Mouse (Mus musculus) liver, adult 2 months (tissue): ENCODE data around the gene Gm44965. TPM values are rescaled to one million over a fixed set of nuclear protein-coding genes. Genes with fewer than 3 reads are reported as not detected.

Experiments
- DNase-seq: peaks from one replicate; pipeline ENCODE4 v3.0.0-alpha.2; 2011; ENCODE audit warnings: low read depth, low spot score; ENCODE audit errors: extremely low read depth
- H3K27ac ChIP-seq: fragments of 200-500 bp; replicated peaks from 2 replicates; pipeline ENCODE4 v1.5.1; 2012; ENCODE audit warnings: low read depth, mild to moderate bottlenecking, control low read depth, inconsistent platforms, low read length; ENCODE audit not compliant: insufficient read depth
- H3K27me3 ChIP-seq: fragments of 200-500 bp; 2 replicates; pipeline ENCODE4 v1.6.1; 2012; ENCODE audit warnings: mild to moderate bottlenecking, moderate library complexity, low read length, inconsistent platforms; ENCODE audit not compliant: control insufficient read depth, insufficient read depth
- H3K36me3 ChIP-seq: fragments of 200-500 bp; 2 replicates; pipeline ENCODE4 v1.6.1; 2012; ENCODE audit warnings: low read length, inconsistent platforms; ENCODE audit not compliant: control insufficient read depth, insufficient read depth
- H3K4me1 ChIP-seq: fragments of 200-500 bp; 2 replicates; pipeline ENCODE4 v1.6.1; 2011; ENCODE audit warnings: low read length; ENCODE audit not compliant: control insufficient read depth, insufficient read depth
- H3K4me3 ChIP-seq: fragments of 200-500 bp; 2 replicates; pipeline ENCODE4 v1.5.1; 2011; ENCODE audit warnings: low read depth, mild to moderate bottlenecking, control low read depth, low read length, moderate library complexity; ENCODE audit not compliant: insufficient read depth
- H3K79me2 ChIP-seq: fragments of 200-500 bp; 2 replicates; pipeline ENCODE4 v1.6.1; 2012; ENCODE audit warnings: inconsistent platforms, mild to moderate bottlenecking, low read length, moderate library complexity; ENCODE audit not compliant: control insufficient read depth, insufficient read depth
- H3K9ac ChIP-seq: fragments of 200-500 bp; 2 replicates; pipeline ENCODE4 v1.6.1; 2012; ENCODE audit warnings: low read depth, mild to moderate bottlenecking, control low read depth, inconsistent platforms, low read length
- CTCF ChIP-seq: fragments of 200-500 bp; IDR thresholded peaks from 2 replicates; pipeline ENCODE4 v1.5.1; 2011; ENCODE audit warnings: low read depth, low read length, control low read depth
- POLR2A ChIP-seq: fragments of 200-500 bp; IDR thresholded peaks from 2 replicates; pipeline ENCODE4 v1.6.1; 2011; ENCODE audit warnings: low read length, control low read depth; ENCODE audit not compliant: insufficient read depth; ENCODE audit errors: extremely low read depth
- WGBS: fragments of 180-500 bp; shearing (Covaris S2); methylation state at CpG from one replicate; pipeline ENCODE4 v1.1.7; 2018; 5-methylcytosine and 5-hydroxymethylcytosine counted together
- polyA plus RNA-seq: library from polyadenylated mRNA; depleted of rRNA; stranded (reverse); fragments of >200 nt; gene quantifications from 2 replicates; pipeline ENCODE4 v1.2.3, GENCODE M21; 2012; rRNA removed
- total RNA-seq: library from RNA; depleted of rRNA; stranded (reverse); fragments of >200 nt; gene quantifications from 2 replicates; pipeline ENCODE4 v1.2.3, GENCODE M21; 2014; rRNA removed

Gene Gm44965
- total RNA-seq (not detected in 2 replicates), polyA plus RNA-seq (not detected in 2 replicates)

DNA sequence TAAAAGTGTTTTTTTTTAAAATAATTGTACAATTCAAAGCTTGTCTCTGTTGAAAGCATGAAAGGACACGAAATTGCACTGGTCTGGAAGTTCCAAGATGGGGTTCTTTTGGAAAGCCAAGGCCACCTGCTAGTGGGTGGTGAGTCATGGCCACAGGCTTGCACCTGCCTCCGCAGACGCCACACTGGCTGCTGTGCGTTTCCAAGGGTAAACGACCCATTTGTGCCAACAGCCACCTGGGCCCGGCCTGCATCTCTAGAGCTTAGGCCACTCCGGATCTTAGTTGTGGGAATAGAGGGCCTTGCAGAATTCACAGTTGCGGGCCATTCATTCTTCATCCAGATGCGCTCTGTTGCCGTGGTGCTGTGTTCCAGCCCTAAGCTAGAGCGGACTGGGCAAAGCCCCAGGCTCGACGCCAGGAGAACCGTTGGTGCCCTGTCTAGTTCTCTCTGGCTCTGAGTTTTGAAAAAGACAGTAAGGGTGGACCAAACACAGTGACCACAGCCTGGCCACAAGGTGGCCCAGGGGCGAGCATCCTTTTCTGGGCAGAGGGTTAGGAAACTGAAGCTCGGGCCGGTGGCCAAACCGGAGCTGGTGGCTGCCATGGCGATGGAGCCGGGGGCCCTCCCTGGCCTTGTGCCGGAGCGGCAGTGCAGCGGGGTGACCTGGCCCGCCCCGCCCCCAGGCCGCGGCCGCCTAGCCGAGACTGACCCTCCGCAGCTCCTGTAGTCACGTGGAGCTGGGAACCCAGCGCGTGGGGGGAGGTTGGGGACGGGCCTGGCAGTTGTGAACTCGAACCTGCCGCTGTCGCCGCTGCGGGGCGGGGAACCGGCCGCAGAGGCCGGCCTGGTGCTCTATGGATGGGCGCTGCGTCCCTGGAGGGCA, at the start of gene Gm44965, which contains the start of gene Repin1:
Gm44965 (plus strand) TSS at position 784 of the 885 bp plus-strand sequence.
Repin1 (plus strand) TSS at position 726 of the 885 bp plus-strand sequence.
- Histone ChIP-seq H3K79me2 (peaks cover 36% of the 10 kb centered on the region), H3K27me3 (no peaks in the 10 kb centered on the region), H3K27ac (peak within 1 kb of the TSS; percentile 99), H3K4me3 (peak within 1 kb of the TSS; percentile 96), H3K36me3 (peaks cover 23% of the 10 kb centered on the region), H3K9ac (peak within 1 kb of the TSS; percentile 99), H3K4me1 (peaks cover 29% of the 10 kb centered on the region)
- WGBS = 3% methylated on average over 45 of the region's 45 CpGs
- DNase-seq = peak; percentile 89
- peak; percentile 68 for TF ChIP-seq CTCF
- TF ChIP-seq POLR2A = peak; percentile 84

DNA sequence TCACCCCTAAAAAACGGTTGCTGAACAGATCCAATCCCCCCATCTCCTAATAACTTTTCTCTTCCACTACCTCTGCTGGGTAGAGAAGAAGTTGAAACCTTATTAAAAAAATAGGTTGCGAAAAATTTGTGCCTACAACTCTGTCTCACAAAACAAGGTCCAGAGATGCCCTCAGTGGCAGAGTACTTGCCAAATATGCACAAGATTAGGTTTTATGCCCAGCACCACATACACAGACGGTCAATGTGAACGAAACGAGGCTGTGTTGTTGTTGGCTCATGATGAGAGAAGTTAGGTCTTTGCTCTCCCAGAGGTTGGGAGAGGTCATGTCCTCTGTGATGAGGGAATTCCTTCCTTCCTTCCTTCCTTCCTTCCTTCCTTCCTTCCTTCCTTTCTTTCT, 48.5 kb upstream of the Gm44965 start:
- Histone ChIP-seq H3K4me1 (peaks cover 52% of the 10 kb centered on the region), H3K36me3 (no peaks in the 10 kb centered on the region), H3K79me2 (no peaks in the 10 kb centered on the region), H3K9ac (no peak overlapping the region), H3K27ac (peak overlapping the region; percentile 22; the same call in 1 of the 2 replicates), H3K27me3 (no peaks in the 10 kb centered on the region), H3K4me3 (no peak overlapping the region)
- peak; percentile 92 for DNase-seq
- TF ChIP-seq CTCF (no peak), POLR2A (no peak)
- WGBS = 20% methylated on average over 5 of the region's 5 CpGs

DNA sequence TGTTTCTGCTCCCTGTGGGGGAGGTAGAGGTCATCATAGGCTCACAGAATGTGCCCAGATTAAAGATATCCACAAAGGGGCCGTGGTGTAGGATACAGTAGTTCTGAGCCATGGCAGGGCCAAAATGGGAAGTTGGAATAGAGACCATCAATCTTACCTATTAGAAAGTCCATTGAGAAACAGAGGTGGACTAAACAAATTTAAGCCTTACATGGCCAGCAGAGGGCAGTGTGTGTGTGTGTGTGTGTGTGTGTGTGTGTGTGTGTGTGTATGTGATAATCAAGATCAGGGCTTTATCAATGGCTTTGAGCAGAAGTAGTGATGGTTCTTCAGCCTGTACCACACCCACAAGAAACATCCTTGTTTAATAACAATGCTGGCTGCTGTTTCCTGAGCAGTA, 47.5 kb upstream of the Gm44965 start:
- no peak overlapping the region for H3K27ac ChIP-seq
- no peaks in the 10 kb centered on the region for H3K27me3 ChIP-seq
- peaks cover 50% of the 10 kb centered on the region for H3K4me1 ChIP-seq
- no peaks in the 10 kb centered on the region for H3K36me3 ChIP-seq
- no peaks in the 10 kb centered on the region for H3K79me2 ChIP-seq
- WGBS = 29% methylated on average over 1 of the region's 1 CpGs
- TF ChIP-seq CTCF (peak; percentile 26; the same call in 1 of the 2 replicates), POLR2A (no peak)
- H3K4me3 ChIP-seq = no peak overlapping the region
- no peak overlapping the region for H3K9ac ChIP-seq
- peak; percentile 61 for DNase-seq

DNA sequence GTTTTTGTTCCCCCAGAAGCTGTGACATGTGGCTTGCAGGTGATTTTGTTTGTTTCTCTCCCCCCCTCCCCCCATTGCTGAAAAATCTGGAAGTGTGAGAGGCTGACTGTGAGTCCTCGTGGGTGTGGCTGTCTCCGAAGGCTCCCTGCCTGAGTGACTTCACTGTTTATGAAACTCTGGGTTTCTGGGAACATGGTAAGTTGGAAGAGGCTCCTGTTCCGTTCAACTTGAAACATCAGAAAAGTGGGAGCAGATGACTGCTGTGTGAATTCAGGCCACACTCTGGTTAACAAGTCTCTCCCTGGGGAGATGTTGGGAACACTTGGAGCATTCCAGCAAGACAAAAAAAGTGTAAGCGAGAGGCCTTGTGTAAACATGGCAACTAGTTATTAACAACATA, 46.9 kb upstream of the Gm44965 start:
- DNase-seq = no peak
- Histone ChIP-seq H3K36me3 (no peaks in the 10 kb centered on the region), H3K4me1 (peaks cover 45% of the 10 kb centered on the region), H3K27ac (no peak overlapping the region), H3K4me3 (no peak overlapping the region), H3K27me3 (no peaks in the 10 kb centered on the region), H3K9ac (no peak overlapping the region), H3K79me2 (no peaks in the 10 kb centered on the region)
- WGBS = 28% methylated on average over 4 of the region's 4 CpGs
- no peak for TF ChIP-seq POLR2A
- no peak for TF ChIP-seq CTCF

DNA sequence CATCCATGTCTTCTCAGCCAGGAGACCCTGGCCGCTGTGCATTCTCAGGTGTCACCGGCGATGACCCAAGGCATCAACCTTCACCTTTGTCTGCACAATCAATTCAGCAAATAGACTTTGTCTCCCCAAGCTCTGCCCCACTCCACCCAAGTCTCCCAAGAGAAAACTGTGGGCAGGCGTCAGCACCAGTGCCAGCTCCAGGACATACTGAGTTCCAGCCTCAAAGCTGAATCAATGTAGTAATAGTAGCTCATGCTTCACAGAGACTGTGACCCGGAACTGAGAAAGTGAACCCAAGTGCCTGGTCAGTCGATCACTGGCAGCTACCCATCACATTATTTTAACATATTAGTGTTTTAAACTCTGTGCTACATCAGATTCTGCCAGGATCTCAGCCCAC, 45.4 kb upstream of the Gm44965 start:
- H3K79me2 ChIP-seq = no peaks in the 10 kb centered on the region
- TF ChIP-seq CTCF (no peak), POLR2A (no peak)
- no peak overlapping the region for H3K9ac ChIP-seq
- H3K27me3 ChIP-seq = no peaks in the 10 kb centered on the region
- no peak overlapping the region for H3K4me3 ChIP-seq
- peak; percentile 94 for DNase-seq
- WGBS = 28% methylated on average over 6 of the region's 6 CpGs
- peaks cover 31% of the 10 kb centered on the region for H3K4me1 ChIP-seq
- no peaks in the 10 kb centered on the region for H3K36me3 ChIP-seq
- H3K27ac ChIP-seq = peak overlapping the region; percentile 74

DNA sequence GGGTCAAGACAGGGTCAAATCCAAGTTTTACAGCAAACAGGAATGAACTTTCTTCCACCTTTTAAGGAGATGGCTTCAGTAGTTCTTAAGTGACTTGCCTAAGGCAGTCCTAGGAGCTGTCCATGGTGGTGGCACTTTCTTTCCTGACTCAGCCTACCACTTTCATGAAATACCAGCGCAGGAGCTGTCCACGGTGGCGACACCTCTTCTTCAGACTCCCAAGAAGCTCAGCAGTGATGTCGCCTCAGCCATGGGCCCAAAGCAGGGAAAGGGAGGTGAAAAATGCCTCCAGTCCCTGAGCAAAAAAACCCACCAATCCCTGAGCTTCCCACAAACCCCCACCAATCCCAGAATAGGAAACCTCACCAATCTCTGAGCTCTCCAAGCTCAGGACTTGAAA, 40.8 kb upstream of the Gm44965 start:
- H3K4me1 ChIP-seq = peaks cover 19% of the 10 kb centered on the region
- H3K79me2 ChIP-seq = no peaks in the 10 kb centered on the region
- WGBS = 88% methylated on average over 4 of the region's 4 CpGs
- H3K27me3 ChIP-seq = no peaks in the 10 kb centered on the region
- no peak overlapping the region for H3K4me3 ChIP-seq
- H3K9ac ChIP-seq = no peak overlapping the region
- DNase-seq = peak; percentile 55
- H3K27ac ChIP-seq = no peak overlapping the region
- H3K36me3 ChIP-seq = no peaks in the 10 kb centered on the region
- TF ChIP-seq POLR2A (no peak), CTCF (no peak)
